Mouse (Mus musculus): Measurements from ENCODE around the gene Psg28.
"Not testable (repeated sequence)": the region's sequence is repeated elsewhere in the genome, so short reads cannot be mapped to it uniquely, and the experiment has no call there.

The Psg28 gene

DNA sequence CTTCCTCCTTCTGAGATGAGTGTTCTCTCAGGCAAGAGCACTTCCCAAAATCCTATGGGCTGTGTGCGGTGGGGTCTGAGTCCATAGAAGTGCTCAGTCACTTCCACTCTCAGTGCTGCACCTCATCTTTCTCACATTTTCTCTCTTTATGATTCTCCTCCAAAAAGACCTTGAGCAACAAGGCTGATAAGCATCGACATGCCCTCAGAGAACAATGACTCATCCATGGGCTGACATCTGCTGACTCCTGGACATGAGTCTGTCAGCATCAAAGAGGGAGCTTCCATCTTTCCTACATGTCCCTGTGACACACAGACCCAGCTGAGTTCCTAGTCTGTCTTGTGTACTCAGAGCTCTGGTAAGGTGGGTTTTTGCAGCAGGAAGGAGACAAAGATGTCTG lies at the start of gene Psg28:
Gene Psg28 (minus strand): TSS at position 101 of the 400 bp plus-strand sequence.
- in situ Hi-C loops (cut with MboI), result not testable (repeated sequence)

DNA sequence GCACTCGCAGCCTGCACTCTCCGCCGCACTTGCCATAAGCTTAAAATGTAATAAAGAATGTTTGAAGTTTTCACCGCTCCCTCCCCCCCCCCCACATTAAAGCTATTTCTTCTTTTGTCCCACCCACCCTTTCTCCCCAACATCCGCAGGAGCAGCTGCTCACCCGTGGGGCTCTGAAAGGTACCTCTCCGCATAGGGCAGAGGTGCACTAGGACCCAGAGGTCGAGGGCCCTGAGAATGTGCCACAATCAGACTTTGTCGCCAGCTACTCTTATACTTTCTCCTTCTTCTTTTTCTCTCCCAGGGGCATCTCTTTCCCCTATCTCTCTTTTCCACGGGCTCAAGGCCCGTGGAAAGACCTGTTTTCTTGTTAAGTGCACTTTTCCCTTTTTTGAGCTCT lies 28.4 kb downstream of the Psg28 start:
- in situ Hi-C loops (cut with MboI), result no loop called here

DNA sequence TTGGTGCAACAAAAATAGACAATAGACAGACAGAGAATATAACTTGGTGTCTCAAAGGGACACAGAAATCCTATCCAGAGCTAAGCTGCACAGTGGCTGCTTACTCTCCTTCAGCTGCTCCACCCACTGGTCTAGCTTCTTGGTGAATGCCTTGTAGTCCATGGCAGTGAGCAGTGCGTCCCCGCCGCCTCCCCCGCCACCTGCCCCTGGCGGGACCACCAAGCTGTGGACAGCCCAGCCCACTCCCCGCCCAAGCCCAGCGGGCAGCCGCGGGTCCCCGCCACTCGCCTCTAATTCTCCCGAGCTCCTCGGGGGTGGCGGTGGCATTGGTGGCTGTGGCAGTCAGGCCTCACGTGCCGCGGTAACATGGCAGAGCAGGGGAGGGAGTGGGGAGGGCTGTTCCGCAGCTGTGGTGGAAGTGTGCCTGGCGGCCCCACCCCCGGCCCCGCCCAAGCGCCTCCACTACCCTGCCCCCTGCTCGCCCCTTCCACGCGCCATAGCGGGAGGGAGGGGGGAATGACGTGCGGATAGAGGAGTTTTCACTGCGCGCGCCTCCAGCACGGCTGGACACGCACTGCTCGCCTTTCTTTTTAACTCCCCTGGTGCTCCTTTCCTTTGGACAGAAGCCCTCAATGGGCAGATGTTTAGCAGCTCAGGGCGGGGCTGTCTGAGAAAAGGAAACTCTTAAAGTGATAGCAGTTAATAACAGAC lies 29.2 kb downstream of the Psg28 start:
- in situ Hi-C loops (cut with MboI), result no loop called here

DNA sequence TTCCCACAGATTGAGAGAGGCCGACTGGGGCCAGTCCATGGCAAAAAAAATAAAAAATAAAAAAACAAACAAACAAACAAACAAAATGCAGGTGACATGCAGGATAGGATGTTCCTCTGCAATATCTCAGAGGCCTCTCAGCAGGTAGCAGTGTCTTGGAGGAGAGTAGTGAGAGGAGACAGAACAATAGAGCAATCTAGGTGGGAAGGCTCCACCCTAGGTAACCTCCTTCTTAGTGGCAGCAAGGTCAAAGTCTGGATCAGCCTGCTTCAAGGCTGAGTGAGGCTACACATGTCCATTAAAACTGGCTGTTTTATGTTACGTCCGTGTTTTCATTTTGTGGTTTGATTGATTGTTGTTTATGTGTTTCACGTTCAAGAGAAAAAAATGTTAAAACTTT lies 40.4 kb downstream of the Psg28 start:
- in situ Hi-C loops (cut with MboI), result not testable (repeated sequence)

DNA sequence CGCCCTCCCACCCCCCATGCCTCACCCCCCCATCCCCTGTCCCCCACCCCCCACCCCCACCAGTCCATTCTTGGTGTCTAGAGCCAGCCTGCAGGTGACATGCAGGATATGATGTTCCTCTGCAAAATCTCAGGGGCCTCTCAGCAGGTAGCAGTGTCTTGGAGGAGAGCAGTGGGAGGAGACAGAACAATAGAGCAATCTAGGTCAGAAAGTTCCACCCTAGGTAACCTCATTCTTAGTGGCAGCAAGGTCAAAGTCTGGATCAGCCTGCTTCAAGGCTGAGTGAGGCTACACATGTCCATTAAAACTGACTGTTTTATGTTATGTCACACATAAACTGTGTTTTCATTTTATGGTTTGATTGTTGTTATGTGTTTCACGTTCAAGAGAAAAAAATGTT lies 53.5 kb downstream of the Psg28 start:
- in situ Hi-C loops (cut with MboI), result no loop called here
